Mouse (Mus musculus): ENCODE results near the gene Trim7. TPM values are rescaled to one million over a fixed set of nuclear protein-coding genes. Genes with fewer than 3 reads are reported as not detected.
A peak's percentile ranks its signal among the peaks of the same experiment; 100 is the strongest.
"Not testable (repeated sequence)": the region's sequence is repeated elsewhere in the genome, so short reads cannot be mapped to it uniquely, and the experiment has no call there.

Trim7 gene
- total and polyA plus RNA-seq, 2 experiments from 2014 or later = 1.1 to 1.9 TPM

- Histone ChIP-seq H3K4me2 (ENCODE audit: low read depth, low read length) (no peak overlapping the region), H3K36me3 (replicated peaks; ENCODE audit: control insufficient read depth, insufficient read depth, low read length) (no peaks in the 10 kb centered on the region), H3K27me3 (ENCODE audit: control insufficient read depth, insufficient read depth, low read length) (0 out of 2 replicates have a peak, but pooled peaks cover 4% of the 10 kb centered on the region), H3K9ac (replicated peaks; ENCODE audit: low read depth, low read length) (no peak overlapping the region), H3K4me3 (ENCODE audit: low read depth, low read length) (no peak overlapping the region), H3K4me1 (ENCODE audit: control insufficient read depth, insufficient read depth) (peaks cover 14% of the 10 kb centered on the region), H3K27ac (ENCODE audit: low read depth) (0 out of 2 replicates have a peak overlapping the region, but pooled peaks have one; percentile 22), H3K9me3 (replicated peaks; ENCODE audit: control insufficient read depth, low read length) (no peaks in the 10 kb centered on the region)
- WGBS = 42% methylated on average over 10 of the region's 10 CpGs
- ATAC-seq (ENCODE audit: insufficient read depth, low read depth) (no peak), DNase-seq (ENCODE audit: low spot score) (no peak)
- TF ChIP-seq CTCF (IDR thresholded peaks at IDR 0.05; ENCODE audit: low read depth) (no peak), EP300 (IDR thresholded peaks at IDR 0.05; ENCODE audit: low read depth) (no peak)
Observed at GRCm38 (mm10) chr11:48873591-48874290, 47.8 kb downstream of the Trim7 start.

GRCm38 (mm10) chr11:48874465-48874864 lies 48.5 kb downstream of the Trim7 start:
- peak; percentile 49 for DNase-seq (ENCODE audit: low spot score)
- Histone ChIP-seq H3K4me1 (ENCODE audit: control insufficient read depth, insufficient read depth) (peaks cover 7% of the 10 kb centered on the region), H3K27me3 (ENCODE audit: control insufficient read depth, insufficient read depth, low read length) (0 out of 2 replicates have a peak, but pooled peaks cover 4% of the 10 kb centered on the region), H3K9me3 (replicated peaks; ENCODE audit: control insufficient read depth, low read length) (no peaks in the 10 kb centered on the region), H3K36me3 (replicated peaks; ENCODE audit: control insufficient read depth, insufficient read depth, low read length) (no peaks in the 10 kb centered on the region), H3K4me3 (ENCODE audit: low read depth, low read length) (no peak overlapping the region), H3K9ac (replicated peaks; ENCODE audit: low read depth, low read length) (no peak overlapping the region), H3K4me2 (ENCODE audit: low read depth, low read length) (no peak overlapping the region), H3K27ac (ENCODE audit: low read depth) (no peak overlapping the region)
- TF ChIP-seq EP300 (IDR thresholded peaks at IDR 0.05; ENCODE audit: low read depth) (no peak), CTCF (IDR thresholded peaks at IDR 0.05; ENCODE audit: low read depth) (peak; percentile 70)
- ATAC-seq (ENCODE audit: insufficient read depth, low read depth) = no peak
- 0% methylated on average over 4 of the region's 4 CpGs for WGBS

GRCm38 (mm10) chr11:48875343-48875837 lies 49.5 kb downstream of the Trim7 start:
- H3K9me3 ChIP-seq (replicated peaks; ENCODE audit: control insufficient read depth, low read length); H3K9ac ChIP-seq (replicated peaks; ENCODE audit: low read depth, low read length); ATAC-seq (ENCODE audit: insufficient read depth, low read depth); DNase-seq (ENCODE audit: low spot score); H3K27me3 ChIP-seq (ENCODE audit: control insufficient read depth, insufficient read depth, low read length); H3K27ac ChIP-seq (ENCODE audit: low read depth); H3K4me1 ChIP-seq (ENCODE audit: control insufficient read depth, insufficient read depth); H3K4me3 ChIP-seq (ENCODE audit: low read depth, low read length); H3K4me2 ChIP-seq (ENCODE audit: low read depth, low read length); H3K36me3 ChIP-seq (replicated peaks; ENCODE audit: control insufficient read depth, insufficient read depth, low read length): not testable (repeated sequence)
- 72% methylated on average over 1 of the region's 1 CpGs for WGBS

GRCm38 (mm10) chr11:48876680-48877079 lies 50.7 kb downstream of the Trim7 start:
- no peaks in the 10 kb centered on the region for H3K9me3 ChIP-seq (replicated peaks; ENCODE audit: control insufficient read depth, low read length)
- no peak overlapping the region for H3K4me3 ChIP-seq (ENCODE audit: low read depth, low read length)
- TF ChIP-seq EP300 (IDR thresholded peaks at IDR 0.05; ENCODE audit: low read depth) (no peak), CTCF (IDR thresholded peaks at IDR 0.05; ENCODE audit: low read depth) (no peak)
- no peak overlapping the region for H3K9ac ChIP-seq (replicated peaks; ENCODE audit: low read depth, low read length)
- 92% methylated on average over 1 of the region's 1 CpGs for WGBS
- H3K4me2 ChIP-seq (ENCODE audit: low read depth, low read length) = no peak overlapping the region
- no peak overlapping the region for H3K27ac ChIP-seq (ENCODE audit: low read depth)
- ATAC-seq (ENCODE audit: insufficient read depth, low read depth) = no peak
- peaks cover 6% of the 10 kb centered on the region; the same call in 1 of the 2 replicates for H3K4me1 ChIP-seq (ENCODE audit: control insufficient read depth, insufficient read depth)
- DNase-seq (ENCODE audit: low spot score) = no peak
- 0 out of 2 replicates have a peak, but pooled peaks cover 4% of the 10 kb centered on the region for H3K27me3 ChIP-seq (ENCODE audit: control insufficient read depth, insufficient read depth, low read length)
- H3K36me3 ChIP-seq (replicated peaks; ENCODE audit: control insufficient read depth, insufficient read depth, low read length) = no peaks in the 10 kb centered on the region

GRCm38 (mm10) chr11:48898812-48899431 lies 73.0 kb downstream of the Trim7 start:
- H3K4me1 ChIP-seq (ENCODE audit: control insufficient read depth, insufficient read depth) = no peaks in the 10 kb centered on the region
- ATAC-seq (ENCODE audit: insufficient read depth, low read depth) (no peak), DNase-seq (ENCODE audit: low spot score) (no peak)
- no peak overlapping the region for H3K4me2 ChIP-seq (ENCODE audit: low read depth, low read length)
- no peaks in the 10 kb centered on the region for H3K27me3 ChIP-seq (ENCODE audit: control insufficient read depth, insufficient read depth, low read length)
- no peak overlapping the region for H3K4me3 ChIP-seq (ENCODE audit: low read depth, low read length)
- WGBS = 53% methylated on average over 2 of the region's 2 CpGs
- H3K9ac ChIP-seq (replicated peaks; ENCODE audit: low read depth, low read length) = no peak overlapping the region
- H3K9me3 ChIP-seq (replicated peaks; ENCODE audit: control insufficient read depth, low read length) = no peaks in the 10 kb centered on the region
- no peak overlapping the region for H3K27ac ChIP-seq (ENCODE audit: low read depth)
- no peak for TF ChIP-seq EP300 (IDR thresholded peaks at IDR 0.05; ENCODE audit: low read depth)
- no peak for TF ChIP-seq CTCF (IDR thresholded peaks at IDR 0.05; ENCODE audit: low read depth)
- no peaks in the 10 kb centered on the region for H3K36me3 ChIP-seq (replicated peaks; ENCODE audit: control insufficient read depth, insufficient read depth, low read length)

- H3K4me2 ChIP-seq (ENCODE audit: low read depth, low read length); H3K27me3 ChIP-seq (ENCODE audit: control insufficient read depth, insufficient read depth, low read length); H3K36me3 ChIP-seq (replicated peaks; ENCODE audit: control insufficient read depth, insufficient read depth, low read length); H3K27ac ChIP-seq (ENCODE audit: low read depth); H3K9me3 ChIP-seq (replicated peaks; ENCODE audit: control insufficient read depth, low read length); DNase-seq (ENCODE audit: low spot score); H3K9ac ChIP-seq (replicated peaks; ENCODE audit: low read depth, low read length); H3K4me3 ChIP-seq (ENCODE audit: low read depth, low read length); H3K4me1 ChIP-seq (ENCODE audit: control insufficient read depth, insufficient read depth); ATAC-seq (ENCODE audit: insufficient read depth, low read depth): not testable (repeated sequence)
- 53% methylated on average over 6 of the region's 6 CpGs for WGBS
Observed at GRCm38 (mm10) chr11:48900654-48901566, 75.0 kb downstream of the Trim7 start.

- H3K9ac ChIP-seq (replicated peaks; ENCODE audit: low read depth, low read length); ATAC-seq (ENCODE audit: insufficient read depth, low read depth); H3K27ac ChIP-seq (ENCODE audit: low read depth); H3K4me2 ChIP-seq (ENCODE audit: low read depth, low read length); DNase-seq (ENCODE audit: low spot score); H3K9me3 ChIP-seq (replicated peaks; ENCODE audit: control insufficient read depth, low read length); H3K36me3 ChIP-seq (replicated peaks; ENCODE audit: control insufficient read depth, insufficient read depth, low read length); H3K4me1 ChIP-seq (ENCODE audit: control insufficient read depth, insufficient read depth); H3K4me3 ChIP-seq (ENCODE audit: low read depth, low read length); H3K27me3 ChIP-seq (ENCODE audit: control insufficient read depth, insufficient read depth, low read length): not testable (repeated sequence)
- 93% methylated on average over 1 of the region's 1 CpGs for WGBS
Observed at GRCm38 (mm10) chr11:48901567-48901930, 75.6 kb downstream of the Trim7 start.

Measured in heart, postnatal 0 days (tissue).